Mouse (Mus musculus) bone marrow macrophage, adult 2 months (primary cell): ENCODE measurements around the gene Tex13b. TPM values are rescaled to one million over a fixed set of nuclear protein-coding genes. Genes with fewer than 3 reads are reported as not detected.
A peak's percentile ranks its signal among the peaks of the same experiment; 100 is the strongest.
"Not testable (repeated sequence)": the region's sequence is repeated elsewhere in the genome, so short reads cannot be mapped to it uniquely, and the experiment has no call there.

Experiments
- H3K27ac ChIP-seq: 2 replicates; pipeline ENCODE4 v1.5.1; 2012; ENCODE audit warnings: low read depth, low read length; ENCODE audit not compliant: insufficient read depth
- H3K4me1 ChIP-seq: 2 replicates; pipeline ENCODE4 v1.6.1; 2012; ENCODE audit warnings: low read length; ENCODE audit not compliant: control insufficient read depth, insufficient read depth
- H3K4me3 ChIP-seq: 2 replicates; pipeline ENCODE4 v1.5.1; 2012; ENCODE audit warnings: mild to moderate bottlenecking, low read length, moderate library complexity; ENCODE audit not compliant: insufficient read depth
- CTCF ChIP-seq: IDR thresholded peaks from 2 replicates; pipeline ENCODE4 v1.5.1; 2012; ENCODE audit warnings: low read depth, mild to moderate bottlenecking, low read length, moderate library complexity
- POLR2A ChIP-seq: IDR thresholded peaks from 2 replicates; pipeline ENCODE4 v1.6.1; 2012; ENCODE audit warnings: mild to moderate bottlenecking, low read depth, low read length, borderline replicate concordance
- polyA plus RNA-seq: library from polyadenylated mRNA; stranded (reverse); fragments of >200 nt; gene quantifications from 2 replicates; pipeline ENCODE4 v1.2.4, GENCODE M21; 2012; ENCODE audit not compliant: missing spikeins, insufficient read depth, insufficient read length

The Tex13b gene
- 0.45 TPM in 1 of 2 replicates, not detected in the other for polyA plus RNA-seq

DNA sequence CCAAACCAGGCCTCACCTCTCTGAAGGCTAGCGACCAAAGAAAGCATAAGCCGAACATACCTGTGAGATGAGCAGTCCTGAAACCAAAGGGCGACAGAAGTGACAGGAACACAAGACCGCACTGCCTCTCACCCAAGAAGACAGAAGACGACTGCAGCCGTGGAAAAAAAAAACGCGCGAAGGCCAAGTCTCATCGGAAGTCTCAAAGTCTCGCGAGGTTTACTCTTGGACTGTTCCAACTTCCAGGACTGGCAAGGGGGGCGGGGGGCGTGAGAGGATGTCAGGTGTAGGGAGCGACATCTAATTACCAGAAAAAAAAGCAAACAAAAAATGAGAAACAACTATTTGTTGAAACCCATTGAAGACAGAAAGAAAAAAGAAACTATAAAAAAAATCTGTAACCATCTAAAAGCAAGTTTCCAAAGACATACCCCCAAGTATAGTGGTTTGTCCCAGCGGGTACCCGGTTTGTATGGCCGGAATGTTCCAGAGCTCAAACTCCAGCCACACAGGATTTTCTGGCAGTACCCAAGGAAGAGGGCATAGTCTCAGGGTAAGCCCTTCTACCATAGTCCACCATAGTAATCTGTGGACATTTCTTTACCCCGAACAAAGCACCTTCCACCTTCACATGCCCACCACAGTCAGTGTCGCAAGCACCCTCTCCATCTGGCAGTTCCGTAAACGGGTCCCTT, at the start of gene Tex13b:
Gene Tex13b, minus strand, starts transcription at position 122 of the 695 bp plus-strand sequence.
- no peak within 1 kb of the TSS for H3K4me3 ChIP-seq
- TF ChIP-seq CTCF = no peak
- TF ChIP-seq POLR2A = no peak
- H3K27ac ChIP-seq = no peak within 1 kb of the TSS
- no peaks in the 10 kb centered on the region for H3K4me1 ChIP-seq

DNA sequence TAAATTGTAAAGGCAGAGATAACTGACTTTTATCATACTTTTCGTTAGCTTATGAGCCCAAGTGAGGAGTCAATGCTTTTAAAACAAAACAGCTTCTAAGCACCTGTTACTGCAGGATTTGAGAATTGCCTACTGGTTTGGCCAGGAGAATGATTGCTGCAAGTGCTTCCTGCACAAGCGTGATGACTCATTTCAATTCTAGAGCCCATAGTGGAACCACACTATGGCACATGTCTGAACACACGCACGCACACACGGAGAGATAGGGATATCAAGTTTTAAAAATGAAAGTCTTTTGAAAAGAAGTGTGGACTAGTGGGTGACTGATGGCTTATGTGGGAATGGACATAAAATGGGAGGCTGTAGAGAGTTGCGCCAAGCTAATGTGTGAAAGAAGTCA, 49.5 kb upstream of the Tex13b start:
- no peak overlapping the region for H3K4me3 ChIP-seq
- no peak for TF ChIP-seq CTCF
- no peak for TF ChIP-seq POLR2A
- H3K4me1 ChIP-seq = no peaks in the 10 kb centered on the region; the same call in 1 of the 2 replicates
- no peak overlapping the region for H3K27ac ChIP-seq

DNA sequence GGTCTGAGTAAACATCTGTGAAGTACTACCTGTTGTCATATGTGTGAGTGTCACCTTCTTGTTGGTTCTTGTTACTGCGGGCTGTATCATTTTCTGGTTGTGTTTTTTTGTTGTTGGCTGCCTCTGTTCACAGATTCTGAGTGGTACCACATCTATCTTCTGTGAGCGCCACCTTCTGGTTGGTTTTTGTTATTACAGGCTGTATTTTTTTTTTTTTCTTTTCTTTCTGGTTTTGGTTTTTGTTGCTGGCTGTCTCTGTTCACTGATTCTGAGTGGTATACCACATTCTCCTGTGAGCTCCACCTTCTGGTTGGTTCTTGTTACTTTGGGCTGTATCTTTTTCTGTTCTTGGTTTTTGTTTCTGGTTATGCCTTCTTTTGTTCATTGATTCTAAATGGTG, 44.2 kb upstream of the Tex13b start:
- TF ChIP-seq CTCF (no peak), POLR2A (no peak)

DNA sequence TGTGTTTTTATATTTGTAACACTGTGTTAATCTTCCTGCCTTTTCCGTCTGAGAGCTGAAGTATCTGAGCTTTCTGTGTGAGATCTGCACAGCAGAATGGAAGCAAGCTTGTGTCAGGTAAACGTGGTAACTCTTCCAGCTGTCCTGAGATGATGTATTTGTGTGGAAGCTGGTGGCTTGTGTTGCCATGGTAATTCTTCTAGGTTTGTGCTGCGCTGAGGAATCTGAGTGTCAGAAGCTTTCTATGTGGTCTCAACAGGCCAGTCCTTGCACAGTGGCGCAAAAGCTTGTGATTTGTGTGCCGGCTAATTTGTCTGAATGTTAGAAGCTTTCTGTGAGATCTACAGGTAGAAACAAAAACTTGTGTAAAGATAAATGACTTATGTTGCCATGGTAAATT, 43.8 kb upstream of the Tex13b start:
- H3K27ac ChIP-seq, H3K4me1 ChIP-seq, H3K4me3 ChIP-seq: not testable (repeated sequence)

More for the DNA sequence above, 44.2 kb upstream of the Tex13b start:
- H3K4me3 ChIP-seq = no peak overlapping the region
- H3K27ac ChIP-seq = no peak overlapping the region
- no peaks in the 10 kb centered on the region for H3K4me1 ChIP-seq

DNA sequence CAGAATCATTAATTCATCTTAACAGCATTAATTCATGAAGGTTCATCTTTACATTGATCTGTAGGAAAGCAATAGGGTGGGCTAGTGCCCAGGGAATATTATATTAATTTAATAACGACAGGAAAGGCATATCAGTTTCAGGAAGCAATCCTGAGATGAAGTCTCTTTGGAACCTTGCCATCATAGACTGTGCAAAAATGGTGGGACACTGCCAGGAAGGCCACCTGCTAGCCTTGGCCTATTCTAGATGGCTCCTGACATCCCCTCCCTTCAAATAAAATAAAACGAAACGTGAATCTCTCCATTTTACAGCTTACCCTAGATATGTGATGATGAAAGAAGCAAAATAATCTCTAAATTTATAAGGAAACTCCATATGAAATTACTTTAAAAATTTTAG, 41.3 kb upstream of the Tex13b start:
- TF ChIP-seq POLR2A (no peak), CTCF (no peak)
- Histone ChIP-seq H3K27ac (no peak overlapping the region), H3K4me3 (no peak overlapping the region), H3K4me1 (no peaks in the 10 kb centered on the region)

DNA sequence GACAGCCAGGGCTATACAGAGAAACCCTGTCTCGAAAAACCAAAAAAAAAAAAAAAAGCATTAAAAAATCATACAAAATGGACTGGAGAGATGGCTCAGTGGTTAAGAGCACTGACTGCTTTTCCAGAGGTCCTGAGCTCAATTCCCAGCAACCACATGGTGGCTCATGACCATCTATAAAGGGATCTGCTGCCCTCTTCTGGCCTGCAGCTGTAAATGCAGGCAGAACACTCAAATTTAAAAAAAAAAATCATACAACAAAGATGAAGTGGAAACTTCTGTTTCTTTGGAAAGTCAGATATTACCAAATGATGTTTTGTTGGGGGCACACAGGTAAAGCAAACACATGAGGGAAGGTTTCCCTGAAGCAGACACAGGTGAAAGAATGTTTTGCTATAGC, 32.2 kb upstream of the Tex13b start:
- not testable (repeated sequence) for H3K27ac ChIP-seq, H3K4me1 ChIP-seq, H3K4me3 ChIP-seq

DNA sequence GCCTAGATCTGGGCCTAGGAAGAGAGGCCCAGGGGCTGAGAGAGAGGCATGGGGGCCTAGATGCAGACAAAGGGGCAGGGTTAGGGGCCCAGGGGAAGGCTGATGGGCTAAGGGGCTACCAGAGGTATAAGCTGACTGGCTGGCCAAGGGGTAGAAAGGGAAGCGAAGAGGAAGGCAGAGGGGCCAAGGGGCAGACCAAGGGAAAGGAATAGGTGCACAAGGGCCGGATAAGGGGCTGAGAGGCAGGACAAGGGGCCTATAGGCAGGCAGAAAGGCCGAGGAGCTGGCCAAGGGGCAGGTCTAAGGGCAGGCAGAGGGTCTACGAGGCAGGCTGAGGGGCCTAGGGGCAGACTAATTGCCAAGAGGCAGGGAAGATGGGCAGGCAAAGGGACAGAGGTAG, 26.7 kb upstream of the Tex13b start:
- H3K4me1 ChIP-seq = peaks cover 17% of the 10 kb centered on the region
- no peak for TF ChIP-seq CTCF
- no peak for TF ChIP-seq POLR2A
- no peak overlapping the region for H3K4me3 ChIP-seq
- no peak overlapping the region for H3K27ac ChIP-seq

DNA sequence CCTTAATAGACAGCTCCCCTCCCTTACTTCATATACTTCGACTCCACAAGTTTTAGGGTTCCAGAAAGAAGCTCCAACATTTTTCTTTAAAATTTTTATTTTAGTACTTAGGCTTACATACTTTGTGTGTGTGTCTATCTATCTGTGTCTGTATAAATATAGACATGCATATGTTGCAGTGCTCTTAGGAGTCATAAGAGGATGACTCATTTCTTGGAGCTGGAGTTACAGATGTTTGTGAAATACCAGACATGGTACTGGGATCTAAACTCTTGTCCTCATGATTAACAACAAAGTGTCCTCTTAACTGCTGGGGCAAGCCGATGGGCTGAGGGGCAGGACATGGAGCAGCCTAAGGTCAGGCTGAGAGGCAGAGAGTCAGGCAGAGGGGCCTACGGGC, 24.8 kb upstream of the Tex13b start:
- peaks cover 17% of the 10 kb centered on the region for H3K4me1 ChIP-seq
- H3K27ac ChIP-seq = peak overlapping the region; percentile 62
- no peak overlapping the region for H3K4me3 ChIP-seq
- TF ChIP-seq CTCF (no peak), POLR2A (no peak)

DNA sequence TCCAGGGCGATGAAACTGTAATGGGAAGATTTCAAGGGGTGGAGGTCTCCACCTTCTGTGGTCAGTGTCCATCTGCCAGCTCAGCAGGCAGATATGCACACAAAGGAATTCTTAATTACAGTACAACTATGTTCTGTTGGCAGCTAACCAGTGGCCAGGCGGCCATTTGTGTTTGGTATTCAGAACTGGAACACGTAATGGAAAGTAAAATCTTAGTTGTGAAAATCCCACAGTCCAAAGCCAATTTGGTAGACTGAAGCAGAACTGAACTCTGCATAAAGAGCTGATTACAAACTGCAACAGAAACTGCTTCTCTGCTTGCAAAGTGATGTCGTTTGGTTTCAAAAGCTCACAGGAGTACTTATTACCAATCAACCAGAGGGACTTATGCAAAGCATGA, 18.5 kb upstream of the Tex13b start:
- TF ChIP-seq POLR2A = no peak
- no peak for TF ChIP-seq CTCF
- no peak overlapping the region for H3K27ac ChIP-seq
- H3K4me1 ChIP-seq = peaks cover 10% of the 10 kb centered on the region
- H3K4me3 ChIP-seq = no peak overlapping the region

DNA sequence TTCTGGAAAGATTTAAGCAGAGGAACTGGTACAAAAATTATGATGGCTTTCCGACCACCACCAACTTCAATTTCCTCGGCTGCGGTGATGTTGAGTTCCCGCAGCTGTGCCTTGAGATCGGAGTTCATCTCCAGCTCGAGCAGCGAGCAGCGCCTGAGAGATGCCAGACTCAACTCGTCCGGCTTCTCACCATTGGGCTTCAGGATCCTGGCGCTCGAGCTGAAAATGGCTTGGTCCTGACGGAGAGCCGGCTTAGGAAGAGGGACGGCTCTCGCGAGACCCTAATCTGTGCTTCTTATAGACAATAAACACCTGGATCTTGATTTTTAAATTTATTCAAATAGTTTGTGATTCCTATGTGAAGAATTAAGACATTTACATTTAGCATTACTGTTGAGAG, 9.1 kb upstream of the Tex13b start:
- Histone ChIP-seq H3K27ac (no peak overlapping the region), H3K4me3 (no peak overlapping the region), H3K4me1 (no peaks in the 10 kb centered on the region)
- no peak for TF ChIP-seq POLR2A
- no peak for TF ChIP-seq CTCF

DNA sequence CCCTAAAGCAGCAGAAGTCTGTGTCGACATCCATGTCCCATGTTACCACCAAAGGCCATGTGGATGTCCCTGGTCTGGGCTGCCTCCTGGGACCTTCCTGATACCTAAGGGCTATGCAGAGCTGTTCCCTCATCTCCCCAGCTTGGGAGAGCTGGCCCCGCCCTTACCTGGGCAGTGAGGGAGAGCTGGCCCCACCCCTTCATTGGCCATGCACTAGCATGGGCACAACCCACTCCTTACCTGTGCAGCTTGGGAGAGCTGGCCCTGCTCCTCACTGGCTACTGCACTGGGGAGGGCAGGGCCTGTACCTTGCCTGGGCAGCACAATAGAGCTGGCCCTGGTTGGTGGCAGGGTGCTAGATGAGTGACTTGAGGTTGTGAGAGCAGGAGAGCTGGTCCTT, 7.9 kb downstream of the Tex13b start:
- Histone ChIP-seq H3K4me3 (no peak overlapping the region), H3K4me1 (no peaks in the 10 kb centered on the region), H3K27ac (no peak overlapping the region)
- TF ChIP-seq CTCF (no peak), POLR2A (no peak)
